Mouse (Mus musculus) CD4-positive, CD25-positive, alpha-beta regulatory T cell, adult 2 months (primary cell): ENCODE measurements at regions not wholly inside any gene's neighbourhood (a gene's known extent, or its start where the extent isn't known, plus 50 kb on each side); places are given as distances from the start of the nearest gene placed in this dataset.
"Not testable (repeated sequence)": the region's sequence is repeated elsewhere in the genome, so short reads cannot be mapped to it uniquely, and the experiment has no call there.

ENCODE experiments used
- DNase-seq: peaks from one replicate; pipeline ENCODE4 v3.0.0-alpha.2; 2012; ENCODE audit warnings: low read depth, low spot score

DNA sequence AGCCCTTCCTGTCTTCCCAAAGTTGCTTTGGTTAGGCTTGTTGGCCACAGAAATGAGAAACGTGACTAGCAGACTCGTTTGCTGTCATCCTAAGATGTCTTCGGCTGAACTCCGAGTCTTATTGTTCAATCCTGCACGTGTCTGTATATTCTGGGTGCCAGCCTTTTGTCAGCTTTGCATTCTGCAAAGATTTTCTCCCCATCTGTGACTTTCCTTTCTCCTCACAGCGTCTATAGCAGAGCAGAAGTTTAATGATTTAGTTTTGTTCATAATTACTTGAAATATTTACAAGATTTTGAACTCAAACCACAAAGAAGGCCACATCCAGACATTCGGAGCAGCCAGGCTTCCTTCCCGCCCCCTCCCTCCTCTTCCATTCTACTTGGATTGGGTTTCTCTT, 152.5 kb downstream of the Kif26a start:
- no peak for DNase-seq

DNA sequence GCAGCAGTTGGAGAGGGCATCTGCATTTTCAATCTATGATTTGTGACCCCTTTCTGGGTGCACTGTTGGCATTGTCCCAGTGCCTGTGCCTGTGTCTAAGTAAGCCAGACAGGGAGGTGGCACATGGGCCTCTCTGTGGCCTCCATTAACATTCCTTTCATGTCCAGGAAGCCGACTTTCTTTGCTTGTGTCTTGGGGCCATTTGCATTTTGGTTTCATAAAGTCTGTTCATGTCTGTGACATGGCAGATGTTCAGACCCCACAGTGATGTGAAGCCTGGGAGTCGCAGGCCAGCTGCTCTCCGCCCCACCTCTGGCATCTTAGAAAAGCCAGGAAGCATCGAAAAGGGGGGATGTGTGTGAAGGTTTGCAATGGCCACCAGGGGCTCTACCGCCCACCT, 153.1 kb downstream of the Kif26a start:
- DNase-seq = no peak

DNA sequence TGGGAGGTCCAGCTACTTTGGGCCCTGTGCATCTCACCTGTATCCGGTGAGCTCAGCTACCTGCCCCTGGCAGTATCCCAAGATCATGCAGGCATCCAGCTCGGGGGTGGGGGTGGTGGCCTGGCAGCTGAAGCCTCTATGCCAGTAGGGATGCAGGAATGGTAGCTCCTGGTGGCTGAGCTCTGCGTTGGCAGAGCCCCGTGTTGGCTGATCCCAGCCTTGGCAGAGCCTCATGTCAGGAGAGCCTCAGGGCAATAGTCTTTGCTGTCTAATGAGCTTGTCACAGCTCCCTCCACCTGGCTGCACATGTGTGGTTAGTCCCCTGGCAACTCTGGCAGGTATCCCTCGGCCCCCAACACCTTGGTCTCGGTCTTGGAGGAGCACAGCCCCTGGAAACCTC, 153.6 kb downstream of the Kif26a start:
- no peak for DNase-seq

DNA sequence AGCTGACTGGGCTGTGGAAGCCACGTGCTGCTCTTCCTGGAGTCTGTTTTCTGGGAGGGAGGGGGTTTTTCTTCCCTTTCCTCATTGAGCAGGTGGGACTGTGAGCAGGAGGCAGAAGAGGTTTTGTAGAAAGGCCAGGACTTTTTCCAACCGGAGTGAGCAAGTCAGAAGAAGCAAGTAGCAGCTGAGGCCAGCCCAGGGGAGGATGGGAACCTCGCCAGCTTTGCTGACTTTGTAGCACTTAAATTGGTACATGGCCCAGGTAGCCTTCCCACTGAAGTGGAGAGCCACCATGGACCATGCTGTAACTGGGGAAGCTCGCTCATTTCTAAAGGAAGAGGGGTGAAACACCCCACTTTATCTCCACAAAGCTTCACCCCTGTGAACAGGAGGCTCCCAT, 154.1 kb downstream of the Kif26a start:
- DNase-seq = no peak

DNA sequence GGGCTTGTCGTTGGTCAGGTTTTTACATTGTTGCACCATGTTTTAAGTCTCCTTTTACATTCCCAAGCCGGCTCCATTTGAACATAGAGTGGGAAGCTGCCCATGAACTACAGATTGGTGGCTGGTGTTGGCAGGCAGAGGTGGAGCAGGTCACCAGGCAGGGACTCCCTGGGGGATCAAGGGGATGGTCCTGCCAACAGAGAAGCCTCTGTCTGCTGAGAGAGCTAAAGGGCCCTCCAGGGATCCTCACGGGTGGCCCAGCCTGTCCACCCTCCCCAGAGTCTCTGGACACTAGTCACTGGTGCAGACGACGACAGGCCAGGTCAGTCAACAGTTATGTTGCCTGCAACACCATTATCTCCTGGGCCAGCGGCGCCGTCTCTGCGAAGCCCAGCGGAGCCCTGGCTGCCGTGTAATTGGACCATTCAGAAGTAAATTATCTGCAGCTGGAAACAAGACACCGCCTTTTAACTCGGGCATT, 155.4 kb downstream of the Kif26a start:
- DNase-seq = no peak

DNA sequence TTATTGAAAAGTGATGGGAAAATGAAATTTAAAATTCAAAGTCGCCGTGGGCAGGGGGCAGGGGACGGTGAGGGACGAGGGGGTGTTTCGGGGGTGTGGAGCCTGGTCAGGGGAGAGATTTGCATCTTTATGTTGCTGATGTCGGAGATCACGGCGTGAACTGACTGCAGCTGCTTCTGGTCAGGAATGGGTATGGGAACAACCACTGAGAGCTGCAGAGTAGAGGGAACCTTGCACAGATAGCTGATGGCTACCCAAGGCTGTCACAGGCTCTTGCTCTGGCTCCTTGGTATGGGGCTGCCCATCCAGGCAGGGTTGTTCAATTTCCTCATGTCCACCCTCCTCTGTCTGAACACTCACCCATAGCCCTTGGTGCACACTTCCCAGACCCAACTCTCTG, 155.9 kb downstream of the Kif26a start:
- DNase-seq = no peak

DNA sequence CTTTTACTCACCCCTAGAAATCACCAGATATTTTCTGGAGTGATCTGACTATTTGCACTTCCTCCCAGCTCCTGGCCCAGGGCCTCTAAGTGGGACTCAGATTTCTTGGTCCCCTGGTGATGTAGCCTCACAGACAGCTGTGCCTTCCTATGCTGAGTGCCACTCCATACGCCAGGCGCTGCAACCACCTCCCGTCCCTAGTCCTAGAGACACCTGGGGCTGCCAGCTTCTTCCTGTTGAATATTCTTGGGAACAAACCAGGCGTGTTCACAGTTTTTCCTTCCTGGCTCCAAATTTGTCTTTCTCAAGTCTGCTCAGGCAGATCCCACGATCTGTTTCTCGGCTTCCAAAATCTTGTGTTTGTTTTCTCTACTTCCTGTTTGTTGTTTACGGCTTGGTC, 160.2 kb downstream of the Kif26a start:
- no peak for DNase-seq

GRCm38 (mm10) chr12:112308016-112308415, 162.0 kb downstream of the Kif26a start:
- no peak for DNase-seq

GRCm38 (mm10) chr12:112309096-112309495, 163.1 kb downstream of the Kif26a start:
- not testable (repeated sequence) for DNase-seq

- DNase-seq = peak; percentile 18
Observed at GRCm38 (mm10) chr12:112309781-112310180, 163.8 kb downstream of the Kif26a start.

DNA sequence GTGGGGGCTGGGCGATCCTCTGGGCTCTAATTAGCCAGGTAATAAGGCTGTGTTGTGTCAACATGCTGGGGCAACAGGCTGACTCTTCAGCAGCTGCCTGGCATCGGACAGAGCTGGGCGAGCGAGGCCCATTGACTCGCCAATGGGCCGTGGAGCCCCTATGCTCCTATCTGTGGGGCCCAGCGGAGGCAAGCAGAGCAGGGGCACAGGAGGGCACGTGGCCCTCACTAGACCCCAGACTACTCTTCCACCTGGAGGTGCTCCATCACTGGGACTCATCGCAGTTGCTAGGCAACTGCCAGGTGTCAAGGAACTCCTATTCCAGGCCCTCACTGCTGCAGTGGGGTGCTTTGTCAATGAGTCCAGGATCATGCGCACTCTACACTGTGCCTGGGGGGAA, 164.7 kb downstream of the Kif26a start:
- no peak for DNase-seq

- no peak for DNase-seq
Observed at GRCm38 (mm10) chr12:112314781-112315180, 168.8 kb downstream of the Kif26a start.

- no peak for DNase-seq
Observed at GRCm38 (mm10) chr12:112317191-112317590, 171.2 kb downstream of the Kif26a start.

DNA sequence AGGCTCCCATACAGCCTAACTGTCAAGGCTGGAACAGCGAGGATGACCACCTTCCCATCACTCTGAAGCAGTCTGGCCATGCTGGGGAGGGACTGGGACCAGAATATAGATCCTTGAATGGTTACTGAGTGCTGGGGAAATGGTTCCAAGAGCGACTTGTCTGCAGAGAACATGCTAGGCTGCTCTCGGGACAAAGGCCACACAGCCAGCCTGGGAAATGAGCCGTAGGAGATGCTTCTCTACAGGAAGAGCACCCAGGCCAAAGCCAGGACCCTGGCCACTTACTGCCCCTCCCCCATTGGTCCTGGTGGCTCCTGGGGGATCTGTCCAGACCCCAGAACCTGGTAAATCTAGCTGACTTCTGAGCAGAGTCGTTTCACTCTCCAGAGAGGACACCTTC, 170.8 kb upstream of the A530016L24Rik start:
- no peak for DNase-seq

- DNase-seq = no peak
Observed at GRCm38 (mm10) chr12:112322196-112322595, 167.1 kb upstream of the A530016L24Rik start.

GRCm38 (mm10) chr12:112327411-112327810, 161.8 kb upstream of the A530016L24Rik start:
- DNase-seq = no peak

DNA sequence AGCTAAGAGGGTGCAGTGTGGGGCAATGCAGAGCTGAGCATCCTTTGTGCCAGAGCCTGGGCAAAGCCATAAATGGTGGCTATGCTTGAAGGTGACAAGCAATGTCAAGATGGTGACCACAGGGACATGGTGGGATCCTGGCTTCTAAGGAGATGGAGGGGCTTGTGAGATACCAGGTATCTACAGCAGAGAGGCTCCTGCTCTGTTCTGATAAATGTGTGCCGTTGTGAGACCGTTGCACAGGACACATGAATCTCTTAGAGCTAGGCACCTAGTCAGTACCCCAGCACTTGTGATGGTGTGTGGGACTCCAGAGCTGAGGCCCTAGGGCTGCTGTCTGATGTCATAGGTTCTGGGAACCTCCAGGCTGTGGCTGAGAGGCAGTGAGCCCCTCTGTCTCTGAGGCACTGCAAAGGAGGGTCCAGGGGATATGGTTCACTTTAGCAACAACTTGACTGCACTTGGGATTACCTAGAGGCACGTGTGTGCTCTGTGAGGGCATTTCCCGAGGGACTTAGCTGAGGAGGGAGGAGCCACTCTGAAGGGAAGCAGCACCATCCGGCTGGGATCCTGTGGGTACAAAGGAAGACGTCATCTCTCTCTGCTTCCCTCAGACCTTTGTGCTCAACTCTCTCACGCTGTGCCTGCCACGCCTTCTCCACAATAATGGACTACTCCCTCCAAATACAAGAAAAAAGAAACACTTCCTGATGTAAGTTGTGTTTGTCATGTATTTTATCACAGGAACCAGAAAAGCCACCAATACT, 160.3 kb upstream of the A530016L24Rik start:
- no peak for DNase-seq

GRCm38 (mm10) chr12:112329701-112330301, 159.4 kb upstream of the A530016L24Rik start:
- DNase-seq = no peak

GRCm38 (mm10) chr12:112330557-112330956, 158.7 kb upstream of the A530016L24Rik start:
- no peak for DNase-seq

DNA sequence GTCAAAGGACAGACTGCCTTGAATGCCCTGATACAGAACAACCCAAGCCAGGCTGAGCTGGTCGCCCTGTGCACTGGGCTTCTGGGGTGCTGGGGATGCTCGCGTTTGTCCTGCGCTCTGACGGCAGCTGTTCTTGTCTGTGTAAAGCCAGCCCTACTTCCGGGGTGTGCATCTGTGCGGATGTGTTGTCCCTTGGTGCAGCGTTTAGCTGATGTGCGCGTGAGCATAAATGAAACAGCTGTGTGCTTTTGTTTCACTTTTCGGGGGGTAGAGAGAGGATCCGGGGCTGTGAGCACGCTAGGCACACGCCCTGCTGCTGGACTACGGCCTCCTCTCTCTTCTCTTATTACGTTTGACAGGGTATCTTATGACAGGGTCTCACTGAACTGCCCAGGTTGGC, 158.2 kb upstream of the A530016L24Rik start:
- DNase-seq = no peak

DNA sequence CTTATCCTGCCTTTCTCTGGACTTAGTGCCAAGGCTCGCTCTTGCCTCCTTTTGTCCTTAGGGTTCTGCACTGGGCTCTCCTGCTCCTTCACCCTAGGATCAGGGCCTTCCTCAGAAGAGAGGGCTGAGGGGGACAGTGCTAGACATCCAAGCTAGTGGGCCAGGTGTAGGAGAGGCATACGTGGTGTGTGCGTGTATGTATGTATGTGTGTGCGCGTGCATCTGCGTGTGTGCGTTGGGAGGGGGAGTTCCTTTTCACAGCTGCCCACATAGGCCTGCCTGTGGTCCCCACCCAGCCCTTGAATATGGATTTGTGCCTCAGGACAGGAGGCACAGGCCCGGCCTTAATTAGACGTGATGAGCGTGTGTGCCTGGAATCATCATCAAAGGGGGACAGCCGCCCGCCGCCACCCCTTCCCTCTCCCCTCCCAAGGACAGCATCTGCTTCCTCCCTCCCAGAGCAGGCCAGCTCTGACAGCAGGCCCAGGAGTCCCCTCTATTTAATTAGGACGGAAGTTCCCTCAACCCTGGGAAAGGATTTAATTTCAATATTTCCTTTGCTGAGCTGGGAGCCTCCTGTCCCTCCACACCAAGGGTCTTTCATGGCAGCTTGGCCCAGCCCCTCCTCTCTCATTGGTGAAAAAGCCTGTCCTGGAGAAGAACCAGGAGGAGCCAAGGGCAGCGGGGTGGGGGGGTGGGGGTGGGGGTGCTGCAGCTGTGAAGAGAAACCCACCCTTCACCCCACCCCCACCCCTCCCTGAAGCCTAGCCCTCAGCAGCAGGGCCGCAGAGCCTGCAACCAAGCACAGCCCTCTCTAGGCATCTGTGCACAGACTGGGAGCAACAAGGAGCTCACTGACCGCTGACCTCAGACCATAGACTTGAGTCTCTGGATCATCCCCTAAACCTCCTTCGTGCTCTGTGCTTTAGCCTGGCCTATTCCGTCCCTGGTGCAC, 155.8 kb upstream of the A530016L24Rik start:
- DNase-seq = no peak
